In the genomic region with DNA sequence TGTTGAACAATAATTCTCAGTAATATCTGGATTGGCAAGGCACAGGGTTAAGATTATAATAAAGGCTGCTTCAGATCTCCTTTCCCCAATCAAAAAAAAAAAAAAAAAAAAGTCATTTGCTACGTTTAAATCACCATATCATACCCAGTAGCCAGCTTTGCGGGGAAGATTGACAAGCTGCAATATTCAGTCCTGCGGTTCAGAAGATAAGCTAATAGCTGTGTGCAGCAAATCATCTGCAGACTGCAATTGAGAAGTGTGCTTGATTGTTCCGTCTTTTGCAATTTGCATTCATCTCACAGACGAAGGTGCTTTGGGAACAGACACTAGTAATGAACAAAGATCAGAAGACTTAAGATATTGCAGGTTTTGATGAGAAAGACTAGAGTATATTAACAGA, we compare ENCODE assay signal across 25 mouse cellular contexts.
DNase-seq lines count a peak whose midpoint lies in the region; ATAC-seq and TF ChIP-seq lines count a peak whose summit lies in the region.
"Had no signal": no experiment of that assay in that cellular context is flagged by ENCODE, and none has a peak within 500 bp of the region (broad histone marks: within the 10 kb centered on the region; RNA-seq: fewer than 3 reads in every experiment).

No protein-coding gene starts in this region.

- peak; percentile 2 for DNase-seq in hindbrain, embryonic 11.5 days (ENCODE audit: low spot score)
- DNase-seq in hindbrain, embryonic 10.5 days (ENCODE audit: low spot score) = no peak
- DNase-seq in brain, embryonic 14.5 days (ENCODE audit: low read depth) = peak; percentile 87
- no peak for DNase-seq in thymus, adult 2 months
- DNase-seq: adrenal gland, adult 8-10 months; B cell, adult 2 months; cerebellum, adult 8-10 months; gastrocnemius, postnatal 10 days; heart, postnatal 4 days; kidney, postnatal 25 days; lung, adult 2 months; lung, postnatal 14 days; right cerebral cortex, postnatal 25 days; thymus, postnatal 36 days had no signal

- H3K9ac ChIP-seq in hindbrain, embryonic 11.5 days (ENCODE audit: low read depth, low read length) = no peak overlapping the region
- H3K9ac ChIP-seq in hindbrain, embryonic 16.5 days (ENCODE audit: low read depth, low read length) = no peak overlapping the region
- H3K9ac ChIP-seq in midbrain, embryonic 16.5 days (ENCODE audit: low read depth, low read length) = no peak overlapping the region
- no peak overlapping the region for H3K9ac ChIP-seq in intestine, embryonic 15.5 days
- H3K9ac ChIP-seq: embryonic facial prominence, embryonic 15.5 days; limb, embryonic 13.5 days; liver, embryonic 12.5 days had no signal

- TF ChIP-seq POLR2A in brain, embryonic 14.5 days (IDR thresholded peaks at IDR 0.05; ENCODE audit: borderline replicate concordance, extremely low read depth, insufficient read depth, insufficient read length, poor library complexity, severe bottlenecking) = no peak
- no peak for TF ChIP-seq POLR2A in thymus, adult 2 months (IDR thresholded peaks at IDR 0.05; ENCODE audit: control insufficient read depth, extremely low read depth, insufficient read depth, low read length, poor library complexity)

- H3K4me1 ChIP-seq in hindbrain, embryonic 11.5 days (replicated peaks; ENCODE audit: control insufficient read depth, insufficient read depth, low read length) = no peaks in the 10 kb centered on the region
- H3K4me1 ChIP-seq in hindbrain, embryonic 10.5 days (replicated peaks) = no peaks in the 10 kb centered on the region
- no peaks in the 10 kb centered on the region for H3K4me1 ChIP-seq in hindbrain, embryonic 16.5 days (ENCODE audit: control insufficient read depth, insufficient read depth, low read depth, low read length)
- H3K4me1 ChIP-seq in midbrain, embryonic 16.5 days (ENCODE audit: control insufficient read depth, insufficient read depth, low read length) = no peaks in the 10 kb centered on the region
- no peaks in the 10 kb centered on the region for H3K4me1 ChIP-seq in intestine, embryonic 15.5 days (replicated peaks)
- no peaks in the 10 kb centered on the region for H3K4me1 ChIP-seq in thymus, adult 2 months (replicated peaks; ENCODE audit: control insufficient read depth, insufficient read depth, low read length)
- H3K4me1 ChIP-seq: embryonic facial prominence, embryonic 15.5 days; heart, embryonic 10.5 days; limb, embryonic 13.5 days; liver, embryonic 12.5 days had no signal

- no peaks in the 10 kb centered on the region for H3K36me3 ChIP-seq in hindbrain, embryonic 11.5 days (ENCODE audit: control insufficient read depth, insufficient read depth, low read length)
- H3K36me3 ChIP-seq in hindbrain, embryonic 10.5 days = no peaks in the 10 kb centered on the region
- H3K36me3 ChIP-seq in hindbrain, embryonic 16.5 days (ENCODE audit: control insufficient read depth, insufficient read depth, low read length) = no peaks in the 10 kb centered on the region
- no peaks in the 10 kb centered on the region for H3K36me3 ChIP-seq in midbrain, embryonic 16.5 days (ENCODE audit: control insufficient read depth, insufficient read depth, low read length)
- no peaks in the 10 kb centered on the region for H3K36me3 ChIP-seq in intestine, embryonic 15.5 days
- H3K36me3 ChIP-seq in thymus, adult 2 months (ENCODE audit: control insufficient read depth, insufficient read depth, low read length) = no peaks in the 10 kb centered on the region
- H3K36me3 ChIP-seq: embryonic facial prominence, embryonic 15.5 days; G1E; heart, embryonic 10.5 days; limb, embryonic 13.5 days; liver, embryonic 12.5 days had no signal

- TF ChIP-seq CTCF in brain, embryonic 14.5 days (IDR thresholded peaks at IDR 0.05; ENCODE audit: borderline replicate concordance, extremely low read depth, insufficient read depth, insufficient read length) = no peak
- TF ChIP-seq CTCF in thymus, adult 2 months (IDR thresholded peaks at IDR 0.05; ENCODE audit: borderline replicate concordance, control insufficient read depth, extremely low read depth, insufficient read depth, low read length, poor library complexity) = no peak

- ATAC-seq in hindbrain, embryonic 11.5 days (ENCODE audit: low FRiP score) = no peak
- peak; percentile 56; the same call in 1 of the 2 replicates for ATAC-seq in hindbrain, embryonic 16.5 days
- peak; percentile 95 for ATAC-seq in midbrain, embryonic 16.5 days
- ATAC-seq in intestine, embryonic 15.5 days = no peak
- ATAC-seq: intestine, embryonic 16.5 days; liver, embryonic 12.5 days had no signal

- H3K9me3 ChIP-seq in hindbrain, embryonic 11.5 days (ENCODE audit: control insufficient read depth, low read length) = no peaks in the 10 kb centered on the region
- H3K9me3 ChIP-seq in hindbrain, embryonic 10.5 days = no peaks in the 10 kb centered on the region
- no peaks in the 10 kb centered on the region for H3K9me3 ChIP-seq in hindbrain, embryonic 16.5 days (ENCODE audit: control insufficient read depth, low read length)
- H3K9me3 ChIP-seq in midbrain, embryonic 16.5 days (replicated peaks; ENCODE audit: control insufficient read depth, low read length, poor library complexity, severe bottlenecking) = no peaks in the 10 kb centered on the region
- no peaks in the 10 kb centered on the region for H3K9me3 ChIP-seq in intestine, embryonic 15.5 days
- H3K9me3 ChIP-seq: embryonic facial prominence, embryonic 15.5 days; G1E; heart, embryonic 10.5 days; limb, embryonic 13.5 days; liver, embryonic 12.5 days had no signal

- no peaks in the 10 kb centered on the region for H3K27me3 ChIP-seq in hindbrain, embryonic 11.5 days (ENCODE audit: control insufficient read depth, insufficient read depth, low read length)
- H3K27me3 ChIP-seq in hindbrain, embryonic 10.5 days (ENCODE audit: insufficient read depth, poor library complexity, severe bottlenecking) = no peaks in the 10 kb centered on the region
- no peaks in the 10 kb centered on the region for H3K27me3 ChIP-seq in hindbrain, embryonic 16.5 days (replicated peaks; ENCODE audit: control insufficient read depth, insufficient read depth, low read length)
- no peaks in the 10 kb centered on the region for H3K27me3 ChIP-seq in midbrain, embryonic 16.5 days (ENCODE audit: control insufficient read depth, insufficient read depth, low read depth, low read length)
- H3K27me3 ChIP-seq in intestine, embryonic 15.5 days (replicated peaks) = no peaks in the 10 kb centered on the region
- no peaks in the 10 kb centered on the region for H3K27me3 ChIP-seq in thymus, adult 2 months (ENCODE audit: control insufficient read depth, insufficient read depth, low read length)
- H3K27me3 ChIP-seq: CH12.LX; embryonic facial prominence, embryonic 15.5 days; limb, embryonic 13.5 days; liver, embryonic 12.5 days had no signal

- no peak overlapping the region for H3K27ac ChIP-seq in hindbrain, embryonic 11.5 days (ENCODE audit: low read depth, low read length)
- H3K27ac ChIP-seq in hindbrain, embryonic 10.5 days = no peak overlapping the region
- H3K27ac ChIP-seq in hindbrain, embryonic 16.5 days (ENCODE audit: low read depth, low read length) = no peak overlapping the region
- no peak overlapping the region for H3K27ac ChIP-seq in midbrain, embryonic 16.5 days (ENCODE audit: low read length)
- no peak overlapping the region for H3K27ac ChIP-seq in intestine, embryonic 15.5 days
- H3K27ac ChIP-seq in thymus, adult 2 months (ENCODE audit: control insufficient read depth, insufficient read depth, low read length) = no peak overlapping the region
- H3K27ac ChIP-seq: embryonic facial prominence, embryonic 15.5 days; heart, embryonic 10.5 days; layer of hippocampus, adult 2 months; limb, embryonic 13.5 days; liver, embryonic 12.5 days had no signal

- no peak overlapping the region for H3K4me3 ChIP-seq in hindbrain, embryonic 11.5 days (ENCODE audit: low read depth, low read length)
- no peak overlapping the region for H3K4me3 ChIP-seq in hindbrain, embryonic 10.5 days
- H3K4me3 ChIP-seq in hindbrain, embryonic 16.5 days (ENCODE audit: low read length) = no peak overlapping the region
- H3K4me3 ChIP-seq in midbrain, embryonic 16.5 days (ENCODE audit: low read depth, low read length) = no peak overlapping the region
- H3K4me3 ChIP-seq in intestine, embryonic 15.5 days (replicated peaks) = no peak overlapping the region
- no peak overlapping the region for H3K4me3 ChIP-seq in thymus, adult 2 months (ENCODE audit: control insufficient read depth, insufficient read depth, low read length)
- H3K4me3 ChIP-seq: embryonic facial prominence, embryonic 15.5 days; heart, embryonic 10.5 days; layer of hippocampus, adult 2 months; limb, embryonic 13.5 days; liver, embryonic 12.5 days had no signal

- WGBS in hindbrain, embryonic 11.5 days = 76% methylated on average over 5 of the region's 5 CpGs
- WGBS in hindbrain, embryonic 10.5 days = 76% methylated on average over 5 of the region's 5 CpGs
- WGBS in hindbrain, embryonic 16.5 days = 51% methylated on average over 5 of the region's 5 CpGs
- WGBS in midbrain, embryonic 16.5 days = 37% methylated on average over 5 of the region's 5 CpGs
- WGBS in intestine, embryonic 15.5 days = 65% methylated on average over 5 of the region's 5 CpGs
- WGBS in thymus, adult 2 months = 82% methylated on average over 5 of the region's 5 CpGs

- H3K4me2 ChIP-seq in hindbrain, embryonic 11.5 days (replicated peaks; ENCODE audit: low read depth, low read length) = no peak overlapping the region
- no peak overlapping the region for H3K4me2 ChIP-seq in hindbrain, embryonic 16.5 days (ENCODE audit: low read length)
- peak overlapping the region; percentile 28; the same call in 1 of the 2 replicates for H3K4me2 ChIP-seq in midbrain, embryonic 16.5 days (ENCODE audit: low read length)
- H3K4me2 ChIP-seq in intestine, embryonic 15.5 days (replicated peaks) = no peak overlapping the region
- H3K4me2 ChIP-seq: embryonic facial prominence, embryonic 15.5 days; limb, embryonic 13.5 days; liver, embryonic 12.5 days had no signal

Comparison
In these comparisons a context has a peak if more than half of its experiments do, and no peak if none do; other contexts are left out.
1. ATAC-seq: peak in hindbrain, embryonic 16.5 days (single experiment) and midbrain, embryonic 16.5 days (single experiment); none in hindbrain, embryonic 11.5 days (single experiment) and intestine, embryonic 15.5 days (single experiment).
2. DNase-seq: peak in hindbrain, embryonic 11.5 days (single experiment) and brain, embryonic 14.5 days (single experiment); none in hindbrain, embryonic 10.5 days (single experiment) and thymus, adult 2 months (single experiment).